Mouse (Mus musculus): ENCODE data around the gene Plekhm1. TPM values are rescaled to one million over a fixed set of nuclear protein-coding genes. Genes with fewer than 3 reads are reported as not detected.

Plekhm1 gene
- total and polyA plus RNA-seq, 3 experiments = 8.9 to 35.1 (median 11.7) TPM

DNA sequence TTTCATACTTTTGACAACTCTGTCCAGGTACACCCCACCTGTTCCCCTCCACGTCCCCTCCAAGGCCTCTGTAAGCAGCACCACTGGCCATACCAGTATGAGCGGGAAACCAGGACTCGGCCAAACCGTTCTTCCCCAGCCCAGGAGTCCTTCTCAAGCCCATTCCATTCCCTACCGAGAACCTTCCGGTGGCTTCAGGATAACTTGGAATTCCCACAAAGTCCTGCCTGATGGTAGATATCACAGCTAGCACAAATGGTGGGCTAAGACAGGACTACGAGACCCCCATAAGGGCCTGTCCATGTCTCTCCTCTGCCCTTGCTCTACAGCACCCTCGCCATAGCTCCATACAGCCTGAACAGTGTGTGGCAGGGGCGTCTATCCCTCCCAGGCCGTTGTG lies 54.8 kb downstream of the Plekhm1 start:
- no peak for DNase-seq (ENCODE audit: low spot score)
- peaks cover 36% of the 10 kb centered on the region for H3K4me1 ChIP-seq (ENCODE audit: insufficient read depth, low read depth, low read length)
- no peak for ATAC-seq (ENCODE audit: extremely low read depth, insufficient number of reproducible peaks, low FRiP score, poor library complexity, severe bottlenecking)
- H3K4me3 ChIP-seq (ENCODE audit: low read depth, low read length) = no peak overlapping the region
- TF ChIP-seq CTCF (IDR thresholded peaks at IDR 0.05; ENCODE audit: low read depth, low read length) (no peak), GATA2 (IDR thresholded peaks at IDR 0.05; ENCODE audit: borderline replicate concordance, low read depth, low read length) (no peak), GATA1 (IDR thresholded peaks at IDR 0.05; ENCODE audit: borderline replicate concordance, low read length) (no peak)
- H3K27me3 ChIP-seq (ENCODE audit: insufficient read depth, low read length) = peaks cover 50% of the 10 kb centered on the region
- H3K36me3 ChIP-seq (replicated peaks) = peaks cover 34% of the 10 kb centered on the region
- H3K9me3 ChIP-seq (replicated peaks) = peaks cover 17% of the 10 kb centered on the region

DNA sequence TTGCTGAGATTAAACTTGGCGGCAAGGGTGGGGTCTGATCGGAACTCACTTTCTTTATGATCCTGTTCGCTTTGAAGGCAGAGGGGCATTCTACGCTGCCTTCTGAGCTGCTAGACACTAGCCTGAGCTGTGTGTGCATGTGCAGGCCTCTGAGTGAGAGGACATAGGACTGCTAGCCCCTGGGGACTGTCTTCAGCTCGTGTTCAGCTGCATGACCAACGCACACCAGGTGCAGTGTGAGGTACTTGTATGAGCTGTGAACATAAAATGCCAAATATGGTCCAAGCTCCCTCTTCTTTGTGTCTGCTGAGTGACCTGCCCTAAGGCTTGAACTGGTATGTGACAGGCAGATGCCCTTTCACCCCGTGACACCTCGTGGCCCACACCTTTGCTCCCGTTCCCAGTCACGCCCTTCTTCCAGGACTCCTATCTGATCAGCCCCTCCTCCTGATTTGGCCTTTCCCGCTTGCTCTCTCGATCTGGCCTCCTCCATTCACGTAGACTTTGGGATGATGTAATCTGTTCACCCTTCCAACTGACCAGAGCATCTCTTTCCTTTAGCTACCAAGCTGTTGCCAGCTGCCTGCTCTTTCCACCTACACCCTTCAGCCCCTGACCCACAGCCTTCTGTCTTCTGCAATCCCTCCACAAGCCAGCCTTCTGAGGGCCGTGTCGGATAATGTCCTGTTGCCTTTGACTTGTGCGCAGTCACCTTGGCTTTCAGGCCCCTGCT lies 55.4 kb downstream of the Plekhm1 start:
- ATAC-seq (ENCODE audit: extremely low read depth, insufficient number of reproducible peaks, low FRiP score, poor library complexity, severe bottlenecking) = no peak
- TF ChIP-seq CTCF (IDR thresholded peaks at IDR 0.05; ENCODE audit: low read depth, low read length) = no peak
- TF ChIP-seq GATA1 (IDR thresholded peaks at IDR 0.05; ENCODE audit: borderline replicate concordance, low read length) = no peak
- no peak for TF ChIP-seq POLR2AphosphoS5 (IDR thresholded peaks at IDR 0.05; ENCODE audit: insufficient replicate concordance, low read depth, low read length)
- TF ChIP-seq GATA2 (IDR thresholded peaks at IDR 0.05; ENCODE audit: borderline replicate concordance, low read depth, low read length) = no peak
- TF ChIP-seq TAL1 (conservative IDR thresholded peaks at IDR 0.05; ENCODE audit: low read depth, low read length) = no peak
- Histone ChIP-seq H3K27me3 (ENCODE audit: insufficient read depth, low read length) (peaks cover 44% of the 10 kb centered on the region), H3K4me3 (ENCODE audit: low read depth, low read length) (no peak overlapping the region), H3K9me3 (replicated peaks) (peaks cover 20% of the 10 kb centered on the region), H3K4me1 (ENCODE audit: insufficient read depth, low read depth, low read length) (peaks cover 30% of the 10 kb centered on the region), H3K36me3 (replicated peaks) (peaks cover 34% of the 10 kb centered on the region)
- no peak for DNase-seq (ENCODE audit: low spot score)

DNA sequence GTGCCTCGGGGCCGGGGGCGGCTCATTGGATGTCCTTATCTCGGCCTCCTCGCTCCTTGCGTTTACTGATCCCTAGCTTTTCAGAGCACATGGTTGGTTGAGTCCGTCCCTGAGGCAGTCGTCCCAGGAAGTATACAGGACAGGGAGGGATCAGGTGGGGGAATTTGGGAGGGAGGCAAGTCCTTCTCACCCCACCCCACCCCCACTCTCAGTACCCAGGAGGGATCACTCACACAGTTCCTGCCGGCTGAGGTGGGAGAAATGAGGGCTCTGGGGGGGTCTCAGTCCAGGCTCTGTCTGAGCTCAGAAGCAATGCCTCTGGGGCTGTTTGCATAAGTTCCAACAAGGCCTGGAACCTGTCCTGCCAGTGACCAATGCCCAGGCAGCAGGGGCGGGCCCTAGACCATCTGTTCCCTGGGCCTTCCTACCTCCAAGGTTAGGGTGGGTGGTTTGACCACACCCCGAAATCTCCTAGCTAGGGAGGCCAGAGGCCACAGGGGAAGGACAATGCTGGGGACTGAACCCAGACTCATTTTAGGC lies 56.4 kb downstream of the Plekhm1 start:
- Histone ChIP-seq H3K36me3 (replicated peaks) (peaks cover 33% of the 10 kb centered on the region), H3K9me3 (replicated peaks) (peaks cover 19% of the 10 kb centered on the region), H3K27me3 (ENCODE audit: insufficient read depth, low read length) (peaks cover 40% of the 10 kb centered on the region), H3K4me3 (ENCODE audit: low read depth, low read length) (no peak overlapping the region), H3K4me1 (ENCODE audit: insufficient read depth, low read depth, low read length) (peaks cover 25% of the 10 kb centered on the region)
- DNase-seq (ENCODE audit: low spot score) = no peak
- no peak for ATAC-seq (ENCODE audit: extremely low read depth, insufficient number of reproducible peaks, low FRiP score, poor library complexity, severe bottlenecking)
- TF ChIP-seq GATA2 (IDR thresholded peaks at IDR 0.05; ENCODE audit: borderline replicate concordance, low read depth, low read length) (no peak), CTCF (IDR thresholded peaks at IDR 0.05; ENCODE audit: low read depth, low read length) (no peak), GATA1 (IDR thresholded peaks at IDR 0.05; ENCODE audit: borderline replicate concordance, low read length) (no peak), POLR2AphosphoS5 (IDR thresholded peaks at IDR 0.05; ENCODE audit: insufficient replicate concordance, low read depth, low read length) (no peak), TAL1 (conservative IDR thresholded peaks at IDR 0.05; ENCODE audit: low read depth, low read length) (no peak)

DNA sequence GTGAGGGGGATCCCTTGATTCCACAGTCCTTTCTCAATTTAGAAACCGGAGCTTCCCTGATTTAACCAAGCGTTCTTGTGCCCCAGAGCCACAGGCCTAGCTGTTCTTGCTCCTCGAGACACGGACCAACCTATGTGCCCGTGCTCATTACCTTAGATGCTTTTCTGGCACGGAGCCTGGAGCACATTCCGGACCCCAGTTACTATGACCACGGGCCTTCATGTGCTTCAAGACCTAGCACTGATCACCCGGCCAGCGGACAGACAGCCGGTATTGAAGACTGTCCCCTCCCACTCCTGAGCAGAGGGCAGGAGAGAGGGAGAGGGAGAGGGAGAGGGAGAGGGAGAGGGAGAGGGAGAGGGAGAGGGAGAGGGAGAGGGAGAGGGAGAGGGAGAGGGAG lies 57.2 kb downstream of the Plekhm1 start:
- no peak for TF ChIP-seq CTCF (IDR thresholded peaks at IDR 0.05; ENCODE audit: low read depth, low read length)
- TF ChIP-seq POLR2AphosphoS5 (IDR thresholded peaks at IDR 0.05; ENCODE audit: insufficient replicate concordance, low read depth, low read length) = no peak
- no peak for TF ChIP-seq TAL1 (conservative IDR thresholded peaks at IDR 0.05; ENCODE audit: low read depth, low read length)
- TF ChIP-seq GATA1 (IDR thresholded peaks at IDR 0.05; ENCODE audit: borderline replicate concordance, low read length) = no peak
- TF ChIP-seq GATA2 (IDR thresholded peaks at IDR 0.05; ENCODE audit: borderline replicate concordance, low read depth, low read length) = no peak
- H3K4me1 ChIP-seq (ENCODE audit: insufficient read depth, low read depth, low read length) = peaks cover 22% of the 10 kb centered on the region
- ATAC-seq (ENCODE audit: extremely low read depth, insufficient number of reproducible peaks, low FRiP score, poor library complexity, severe bottlenecking) (no peak), DNase-seq (ENCODE audit: low spot score) (no peak)
- no peak overlapping the region for H3K4me3 ChIP-seq (ENCODE audit: low read depth, low read length)
- H3K9me3 ChIP-seq (replicated peaks) = peaks cover 10% of the 10 kb centered on the region
- peaks cover 32% of the 10 kb centered on the region for H3K27me3 ChIP-seq (ENCODE audit: insufficient read depth, low read length)
- H3K36me3 ChIP-seq (replicated peaks) = peaks cover 24% of the 10 kb centered on the region

DNA sequence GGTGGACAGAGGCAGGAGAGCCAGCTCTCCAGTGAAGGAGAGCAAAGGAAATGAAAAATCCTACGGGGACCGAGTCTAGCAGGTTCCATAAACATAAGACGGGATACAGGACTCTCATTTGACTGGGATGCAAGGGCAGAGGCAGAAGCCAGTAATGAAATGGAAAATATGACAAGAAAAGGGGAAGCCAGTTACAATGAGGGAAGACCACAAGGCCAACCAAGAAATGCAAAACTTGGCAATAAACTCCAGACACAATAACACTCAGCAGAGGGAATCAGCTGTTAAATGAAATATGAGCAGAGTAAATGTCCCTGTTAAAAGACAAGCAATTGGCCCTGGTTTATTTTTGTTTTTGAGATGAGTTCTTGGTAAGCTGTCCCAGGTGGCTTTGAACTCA lies 58.5 kb downstream of the Plekhm1 start:
- DNase-seq (ENCODE audit: low spot score) (no peak), ATAC-seq (ENCODE audit: extremely low read depth, insufficient number of reproducible peaks, low FRiP score, poor library complexity, severe bottlenecking) (no peak)
- peaks cover 12% of the 10 kb centered on the region for H3K4me1 ChIP-seq (ENCODE audit: insufficient read depth, low read depth, low read length)
- TF ChIP-seq GATA1 (IDR thresholded peaks at IDR 0.05; ENCODE audit: borderline replicate concordance, low read length) = no peak
- no peak for TF ChIP-seq GATA2 (IDR thresholded peaks at IDR 0.05; ENCODE audit: borderline replicate concordance, low read depth, low read length)
- TF ChIP-seq CTCF (IDR thresholded peaks at IDR 0.05; ENCODE audit: low read depth, low read length) = no peak
- no peak for TF ChIP-seq TAL1 (conservative IDR thresholded peaks at IDR 0.05; ENCODE audit: low read depth, low read length)
- no peak for TF ChIP-seq POLR2AphosphoS5 (IDR thresholded peaks at IDR 0.05; ENCODE audit: insufficient replicate concordance, low read depth, low read length)
- H3K36me3 ChIP-seq (replicated peaks) = peaks cover 18% of the 10 kb centered on the region
- no peak overlapping the region for H3K4me3 ChIP-seq (ENCODE audit: low read depth, low read length)
- H3K27me3 ChIP-seq (ENCODE audit: insufficient read depth, low read length) = peaks cover 24% of the 10 kb centered on the region
- peaks cover 11% of the 10 kb centered on the region for H3K9me3 ChIP-seq (replicated peaks)

DNA sequence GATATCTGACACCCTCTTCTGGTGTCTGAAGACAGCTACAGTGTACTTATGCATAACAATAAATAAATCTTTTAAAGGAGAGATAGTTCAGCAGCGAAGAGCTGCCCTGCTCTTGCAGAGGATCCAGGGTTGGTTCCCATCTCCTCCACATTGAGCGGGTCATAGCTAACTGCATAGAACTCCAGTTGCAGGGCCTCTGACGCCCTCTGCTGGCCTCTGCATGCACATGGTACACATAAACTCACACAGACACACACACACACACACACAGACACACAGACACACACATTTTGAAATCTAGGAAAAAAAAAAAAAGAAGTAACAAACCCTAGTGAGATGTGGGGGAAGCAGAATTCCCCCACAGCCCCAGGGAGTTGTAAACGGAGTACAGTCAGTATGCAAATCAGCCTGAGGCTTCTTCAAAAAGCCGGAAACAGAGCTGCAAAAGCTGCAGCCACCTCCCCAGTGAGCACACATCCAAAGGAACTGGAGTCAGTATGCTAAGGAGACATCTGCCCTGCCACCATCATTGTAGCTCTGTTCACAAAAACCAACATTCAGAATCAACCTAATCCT lies 60.2 kb downstream of the Plekhm1 start:
- TF ChIP-seq GATA2 (IDR thresholded peaks at IDR 0.05; ENCODE audit: borderline replicate concordance, low read depth, low read length) (no peak), TAL1 (conservative IDR thresholded peaks at IDR 0.05; ENCODE audit: low read depth, low read length) (no peak), POLR2AphosphoS5 (IDR thresholded peaks at IDR 0.05; ENCODE audit: insufficient replicate concordance, low read depth, low read length) (no peak), CTCF (IDR thresholded peaks at IDR 0.05; ENCODE audit: low read depth, low read length) (no peak), GATA1 (IDR thresholded peaks at IDR 0.05; ENCODE audit: borderline replicate concordance, low read length) (no peak)
- Histone ChIP-seq H3K36me3 (replicated peaks) (peaks cover 7% of the 10 kb centered on the region), H3K4me1 (ENCODE audit: insufficient read depth, low read depth, low read length) (peaks cover 9% of the 10 kb centered on the region), H3K4me3 (ENCODE audit: low read depth, low read length) (no peak overlapping the region), H3K9me3 (replicated peaks) (peaks cover 11% of the 10 kb centered on the region), H3K27me3 (ENCODE audit: insufficient read depth, low read length) (peaks cover 17% of the 10 kb centered on the region)
- DNase-seq (ENCODE audit: low spot score) = no peak
- no peak for ATAC-seq (ENCODE audit: extremely low read depth, insufficient number of reproducible peaks, low FRiP score, poor library complexity, severe bottlenecking)
